Mouse (Mus musculus): ENCODE results near the gene Myl3. TPM values are rescaled to one million over a fixed set of nuclear protein-coding genes. Genes with fewer than 3 reads are reported as not detected.

Myl3 gene
- polyA plus RNA-seq, 1 experiment from 2014 or later: 0.86 TPM

GRCm38 (mm10) chr9:110775269-110776022 lies 33.8 kb downstream of the Myl3 start:
- Histone ChIP-seq H3K4me1 (peaks cover 9% of the 10 kb centered on the region), H3K4me3 (no peak overlapping the region), H3K27ac (replicated peaks) (0 out of 2 replicates have a peak overlapping the region, but pooled peaks have one; percentile 32), H3K27me3 (replicated peaks; ENCODE audit: low read depth, poor library complexity, severe bottlenecking) (peaks cover 30% of the 10 kb centered on the region), H3K9me3 (no peaks in the 10 kb centered on the region), H3K36me3 (replicated peaks) (no peaks in the 10 kb centered on the region)
- WGBS: 82% methylated on average over 10 of the region's 10 CpGs
- no peak for DNase-seq (ENCODE audit: low spot score)

- 84% methylated on average over 1 of the region's 1 CpGs for WGBS
- Histone ChIP-seq H3K9me3 (no peaks in the 10 kb centered on the region), H3K27me3 (replicated peaks; ENCODE audit: low read depth, poor library complexity, severe bottlenecking) (peaks cover 43% of the 10 kb centered on the region), H3K27ac (replicated peaks) (no peak overlapping the region), H3K36me3 (replicated peaks) (no peaks in the 10 kb centered on the region), H3K4me1 (peaks cover 33% of the 10 kb centered on the region), H3K4me3 (no peak overlapping the region)
- DNase-seq (ENCODE audit: low spot score): no peak
These were observed 36.4 kb downstream of the Myl3 start for GRCm38 (mm10) chr9:110778100-110778499.

- peaks cover 43% of the 10 kb centered on the region for H3K27me3 ChIP-seq (replicated peaks; ENCODE audit: low read depth, poor library complexity, severe bottlenecking)
- no peak overlapping the region for H3K4me3 ChIP-seq
- no peaks in the 10 kb centered on the region for H3K9me3 ChIP-seq
- H3K27ac ChIP-seq (replicated peaks): no peak overlapping the region
- H3K36me3 ChIP-seq (replicated peaks): no peaks in the 10 kb centered on the region
- 83% methylated on average over 7 of the region's 7 CpGs for WGBS
- peaks cover 37% of the 10 kb centered on the region for H3K4me1 ChIP-seq
- DNase-seq (ENCODE audit: low spot score): no peak
These were observed 36.9 kb downstream of the Myl3 start for GRCm38 (mm10) chr9:110778559-110778958.

- no peaks in the 10 kb centered on the region for H3K9me3 ChIP-seq
- WGBS: 59% methylated on average over 5 of the region's 5 CpGs
These were observed 37.7 kb downstream of the Myl3 start for GRCm38 (mm10) chr9:110779242-110779913.

GRCm38 (mm10) chr9:110781256-110781721 lies 39.6 kb downstream of the Myl3 start:
- Histone ChIP-seq H3K36me3 (replicated peaks) (no peaks in the 10 kb centered on the region), H3K4me3 (peak overlapping the region; percentile 57), H3K9me3 (no peaks in the 10 kb centered on the region), H3K27ac (replicated peaks) (peak overlapping the region; percentile 87), H3K4me1 (peaks cover 44% of the 10 kb centered on the region), H3K27me3 (replicated peaks; ENCODE audit: low read depth, poor library complexity, severe bottlenecking) (peaks cover 43% of the 10 kb centered on the region)
- WGBS: under 1% methylated on average over 43 of the region's 43 CpGs
- peak; percentile 98 for DNase-seq (ENCODE audit: low spot score)

More at GRCm38 (mm10) chr9:110779242-110779913, 37.7 kb downstream of the Myl3 start:
- H3K4me1 ChIP-seq: peaks cover 44% of the 10 kb centered on the region
- H3K36me3 ChIP-seq (replicated peaks): no peaks in the 10 kb centered on the region
- peak; percentile 30 for DNase-seq (ENCODE audit: low spot score)
- peaks cover 43% of the 10 kb centered on the region for H3K27me3 ChIP-seq (replicated peaks; ENCODE audit: low read depth, poor library complexity, severe bottlenecking)
- no peak overlapping the region for H3K4me3 ChIP-seq
- H3K27ac ChIP-seq (replicated peaks): no peak overlapping the region

GRCm38 (mm10) chr9:110781731-110782130 lies 40.1 kb downstream of the Myl3 start:
- H3K27me3 ChIP-seq (replicated peaks; ENCODE audit: low read depth, poor library complexity, severe bottlenecking): peaks cover 43% of the 10 kb centered on the region
- peak overlapping the region; percentile 87 for H3K27ac ChIP-seq (replicated peaks)

GRCm38 (mm10) chr9:110783611-110784010 lies 42.0 kb downstream of the Myl3 start:
- peaks cover 44% of the 10 kb centered on the region for H3K4me1 ChIP-seq
- H3K9me3 ChIP-seq: no peaks in the 10 kb centered on the region
- H3K4me3 ChIP-seq: no peak overlapping the region
- WGBS: 13% methylated on average over 1 of the region's 1 CpGs
- no peak overlapping the region for H3K27ac ChIP-seq (replicated peaks)
- H3K36me3 ChIP-seq (replicated peaks): no peaks in the 10 kb centered on the region
- peaks cover 29% of the 10 kb centered on the region for H3K27me3 ChIP-seq (replicated peaks; ENCODE audit: low read depth, poor library complexity, severe bottlenecking)
- peak; percentile 40 for DNase-seq (ENCODE audit: low spot score)

More at GRCm38 (mm10) chr9:110781731-110782130, 40.1 kb downstream of the Myl3 start:
- H3K4me3 ChIP-seq: peak overlapping the region; percentile 57
- DNase-seq (ENCODE audit: low spot score): peak; percentile 91
- H3K36me3 ChIP-seq (replicated peaks): no peaks in the 10 kb centered on the region
- under 1% methylated on average over 23 of the region's 23 CpGs for WGBS
- no peaks in the 10 kb centered on the region for H3K9me3 ChIP-seq
- H3K4me1 ChIP-seq: peaks cover 44% of the 10 kb centered on the region

- H3K27me3 ChIP-seq (replicated peaks; ENCODE audit: low read depth, poor library complexity, severe bottlenecking): no peaks in the 10 kb centered on the region
- no peak overlapping the region for H3K27ac ChIP-seq (replicated peaks)
- H3K9me3 ChIP-seq: no peaks in the 10 kb centered on the region
- peaks cover 11% of the 10 kb centered on the region for H3K4me1 ChIP-seq
- H3K36me3 ChIP-seq (replicated peaks): no peaks in the 10 kb centered on the region
- DNase-seq (ENCODE audit: low spot score): no peak
- WGBS: 89% methylated on average over 3 of the region's 3 CpGs
- H3K4me3 ChIP-seq: no peak overlapping the region
These were observed 46.5 kb downstream of the Myl3 start for GRCm38 (mm10) chr9:110788169-110788568.

- H3K36me3 ChIP-seq (replicated peaks): no peaks in the 10 kb centered on the region
- no peaks in the 10 kb centered on the region for H3K4me1 ChIP-seq
- no peak overlapping the region for H3K27ac ChIP-seq (replicated peaks)
- no peaks in the 10 kb centered on the region for H3K27me3 ChIP-seq (replicated peaks; ENCODE audit: low read depth, poor library complexity, severe bottlenecking)
- no peak overlapping the region for H3K4me3 ChIP-seq
- WGBS: 78% methylated on average over 4 of the region's 4 CpGs
- no peak for DNase-seq (ENCODE audit: low spot score)
- no peaks in the 10 kb centered on the region for H3K9me3 ChIP-seq
These were observed 48.8 kb downstream of the Myl3 start for GRCm38 (mm10) chr9:110790462-110790861.

- no peaks in the 10 kb centered on the region for H3K27me3 ChIP-seq (replicated peaks; ENCODE audit: low read depth, poor library complexity, severe bottlenecking)
- H3K36me3 ChIP-seq (replicated peaks): no peaks in the 10 kb centered on the region
- no peaks in the 10 kb centered on the region for H3K4me1 ChIP-seq
- no peak overlapping the region for H3K4me3 ChIP-seq
- 84% methylated on average over 10 of the region's 10 CpGs for WGBS
- no peaks in the 10 kb centered on the region for H3K9me3 ChIP-seq
- DNase-seq (ENCODE audit: low spot score): no peak
- H3K27ac ChIP-seq (replicated peaks): no peak overlapping the region
These were observed 55.4 kb downstream of the Myl3 start for GRCm38 (mm10) chr9:110797013-110797412.

GRCm38 (mm10) chr9:110797866-110798265 lies 56.2 kb downstream of the Myl3 start, which contains the start of gene Prss42:
Gene Prss42, plus strand, starts transcription at chr9:110798166.
- Histone ChIP-seq H3K27ac (replicated peaks) (no peak within 1 kb of the TSS), H3K4me1 (peaks cover under 1% of the 10 kb centered on the region; the same call in 1 of the 2 replicates), H3K36me3 (replicated peaks) (no peaks in the 10 kb centered on the region), H3K4me3 (no peak within 1 kb of the TSS), H3K27me3 (replicated peaks; ENCODE audit: low read depth, poor library complexity, severe bottlenecking) (no peaks in the 10 kb centered on the region), H3K9me3 (no peaks in the 10 kb centered on the region)
- DNase-seq (ENCODE audit: low spot score): no peak
- WGBS: 88% methylated on average over 14 of the region's 14 CpGs

GRCm38 (mm10) chr9:110800834-110801479 lies 59.3 kb downstream of the Myl3 start:
- H3K36me3 ChIP-seq (replicated peaks): no peaks in the 10 kb centered on the region
- 93% methylated on average over 8 of the region's 8 CpGs for WGBS
- DNase-seq (ENCODE audit: low spot score): no peak
- peaks cover 5% of the 10 kb centered on the region; the same call in 1 of the 2 replicates for H3K4me1 ChIP-seq
- H3K9me3 ChIP-seq: no peaks in the 10 kb centered on the region
- no peak overlapping the region for H3K4me3 ChIP-seq
- no peaks in the 10 kb centered on the region for H3K27me3 ChIP-seq (replicated peaks; ENCODE audit: low read depth, poor library complexity, severe bottlenecking)
- no peak overlapping the region for H3K27ac ChIP-seq (replicated peaks)

All from embryonic facial prominence, embryonic 10.5 days (tissue).